Mouse (Mus musculus): ENCODE measurements around the gene B4gat1. TPM values are rescaled to one million over a fixed set of nuclear protein-coding genes. Genes with fewer than 3 reads are reported as not detected.

B4gat1 gene
- polyA plus RNA-seq, 1 experiment from 2014 or later = 19.1 TPM

GRCm38 (mm10) chr19:5039301-5040114 lies 882 bp downstream of the B4gat1 start:
- WGBS = 20% methylated on average over 41 of the region's 41 CpGs
- no peak overlapping the region for H3K27ac ChIP-seq (ENCODE audit: low read depth, low read length)

GRCm38 (mm10) chr19:5040862-5041523 lies 2.4 kb downstream of the B4gat1 start, which contains the start of gene Brms1:
Gene Brms1 (plus strand): TSS chr19:5041354.
- no peaks in the 10 kb centered on the region for H3K27me3 ChIP-seq (replicated peaks; ENCODE audit: control insufficient read depth, insufficient read depth, low read length)
- peak within 1 kb of the TSS; percentile 87 for H3K9ac ChIP-seq (ENCODE audit: low read depth, low read length)
- peaks cover 5% of the 10 kb centered on the region; the same call in 1 of the 2 replicates for H3K36me3 ChIP-seq (ENCODE audit: control insufficient read depth, insufficient read depth, low read length)
- H3K4me3 ChIP-seq (ENCODE audit: low read depth, low read length) = peak within 1 kb of the TSS; percentile 92
- H3K4me1 ChIP-seq (replicated peaks; ENCODE audit: control insufficient read depth, insufficient read depth, low read length) = peaks cover 28% of the 10 kb centered on the region
- WGBS = 4% methylated on average over 40 of the region's 40 CpGs
- peak within 1 kb of the TSS; percentile 79 for H3K27ac ChIP-seq (ENCODE audit: low read depth, low read length)
- no peaks in the 10 kb centered on the region for H3K9me3 ChIP-seq (ENCODE audit: control insufficient read depth, low read length)
- peak; percentile 91 for DNase-seq (ENCODE audit: low spot score)
- peak within 1 kb of the TSS; percentile 94 for H3K4me2 ChIP-seq
- ATAC-seq (replicated peaks; ENCODE audit: low FRiP score) = peak; percentile 82

More at GRCm38 (mm10) chr19:5039301-5040114, 882 bp downstream of the B4gat1 start:
- Histone ChIP-seq H3K27me3 (replicated peaks; ENCODE audit: control insufficient read depth, insufficient read depth, low read length) (no peaks in the 10 kb centered on the region), H3K9me3 (ENCODE audit: control insufficient read depth, low read length) (no peaks in the 10 kb centered on the region), H3K4me2 (peak overlapping the region; percentile 94), H3K9ac (ENCODE audit: low read depth, low read length) (peak overlapping the region; percentile 73), H3K4me1 (replicated peaks; ENCODE audit: control insufficient read depth, insufficient read depth, low read length) (peaks cover 28% of the 10 kb centered on the region), H3K36me3 (ENCODE audit: control insufficient read depth, insufficient read depth, low read length) (peaks cover 3% of the 10 kb centered on the region; the same call in 1 of the 2 replicates), H3K4me3 (ENCODE audit: low read depth, low read length) (peak overlapping the region; percentile 92)
- DNase-seq (ENCODE audit: low spot score) (no peak), ATAC-seq (replicated peaks; ENCODE audit: low FRiP score) (no peak)

- Histone ChIP-seq H3K9me3 (ENCODE audit: control insufficient read depth, low read length) (no peaks in the 10 kb centered on the region), H3K9ac (ENCODE audit: low read depth, low read length) (peak overlapping the region; percentile 87), H3K4me2 (peak overlapping the region; percentile 94), H3K27ac (ENCODE audit: low read depth, low read length) (peak overlapping the region; percentile 79), H3K4me1 (replicated peaks; ENCODE audit: control insufficient read depth, insufficient read depth, low read length) (peaks cover 28% of the 10 kb centered on the region), H3K4me3 (ENCODE audit: low read depth, low read length) (peak overlapping the region; percentile 92), H3K27me3 (replicated peaks; ENCODE audit: control insufficient read depth, insufficient read depth, low read length) (no peaks in the 10 kb centered on the region), H3K36me3 (ENCODE audit: control insufficient read depth, insufficient read depth, low read length) (peaks cover 8% of the 10 kb centered on the region; the same call in 1 of the 2 replicates)
- ATAC-seq (replicated peaks; ENCODE audit: low FRiP score) (0 out of 2 replicates have a peak, but pooled peaks have one; percentile 9), DNase-seq (ENCODE audit: low spot score) (no peak)
- 2% methylated on average over 16 of the region's 16 CpGs for WGBS
Observed at GRCm38 (mm10) chr19:5041588-5041987, 3.0 kb downstream of the B4gat1 start.

- ATAC-seq (replicated peaks; ENCODE audit: low FRiP score) = no peak
- 76% methylated on average over 4 of the region's 4 CpGs for WGBS
Observed at GRCm38 (mm10) chr19:5045531-5045930, 6.9 kb downstream of the B4gat1 start.

GRCm38 (mm10) chr19:5048138-5049056 lies 9.8 kb downstream of the B4gat1 start:
- Histone ChIP-seq H3K9ac (ENCODE audit: low read depth, low read length) (no peak overlapping the region), H3K4me1 (replicated peaks; ENCODE audit: control insufficient read depth, insufficient read depth, low read length) (no peaks in the 10 kb centered on the region), H3K4me2 (no peak overlapping the region), H3K36me3 (ENCODE audit: control insufficient read depth, insufficient read depth, low read length) (peaks cover 21% of the 10 kb centered on the region; the same call in 1 of the 2 replicates), H3K4me3 (ENCODE audit: low read depth, low read length) (no peak overlapping the region), H3K27me3 (replicated peaks; ENCODE audit: control insufficient read depth, insufficient read depth, low read length) (peaks cover 31% of the 10 kb centered on the region), H3K9me3 (ENCODE audit: control insufficient read depth, low read length) (no peaks in the 10 kb centered on the region), H3K27ac (ENCODE audit: low read depth, low read length) (no peak overlapping the region)
- DNase-seq (ENCODE audit: low spot score) = no peak
- ATAC-seq (replicated peaks; ENCODE audit: low FRiP score) = no peak
- 89% methylated on average over 14 of the region's 14 CpGs for WGBS

More at GRCm38 (mm10) chr19:5045531-5045930, 6.9 kb downstream of the B4gat1 start:
- H3K36me3 ChIP-seq (ENCODE audit: control insufficient read depth, insufficient read depth, low read length) = peaks cover 21% of the 10 kb centered on the region; the same call in 1 of the 2 replicates
- H3K27ac ChIP-seq (ENCODE audit: low read depth, low read length) = no peak overlapping the region
- H3K27me3 ChIP-seq (replicated peaks; ENCODE audit: control insufficient read depth, insufficient read depth, low read length) = peaks cover 2% of the 10 kb centered on the region
- DNase-seq (ENCODE audit: low spot score) = no peak
- no peak overlapping the region for H3K4me3 ChIP-seq (ENCODE audit: low read depth, low read length)
- no peak overlapping the region for H3K4me2 ChIP-seq
- no peaks in the 10 kb centered on the region for H3K9me3 ChIP-seq (ENCODE audit: control insufficient read depth, low read length)
- H3K9ac ChIP-seq (ENCODE audit: low read depth, low read length) = no peak overlapping the region
- H3K4me1 ChIP-seq (replicated peaks; ENCODE audit: control insufficient read depth, insufficient read depth, low read length) = peaks cover 7% of the 10 kb centered on the region

- no peak for DNase-seq (ENCODE audit: low spot score)
- Histone ChIP-seq H3K36me3 (ENCODE audit: control insufficient read depth, insufficient read depth, low read length) (peaks cover 18% of the 10 kb centered on the region; the same call in 1 of the 2 replicates), H3K27me3 (replicated peaks; ENCODE audit: control insufficient read depth, insufficient read depth, low read length) (peaks cover 34% of the 10 kb centered on the region), H3K27ac (ENCODE audit: low read depth, low read length) (no peak overlapping the region), H3K9me3 (ENCODE audit: control insufficient read depth, low read length) (no peaks in the 10 kb centered on the region), H3K4me2 (no peak overlapping the region), H3K4me1 (replicated peaks; ENCODE audit: control insufficient read depth, insufficient read depth, low read length) (no peaks in the 10 kb centered on the region), H3K4me3 (ENCODE audit: low read depth, low read length) (no peak overlapping the region), H3K9ac (ENCODE audit: low read depth, low read length) (no peak overlapping the region)
- WGBS = 80% methylated on average over 6 of the region's 6 CpGs
- ATAC-seq (replicated peaks; ENCODE audit: low FRiP score) = no peak
Observed at GRCm38 (mm10) chr19:5049325-5049724, 10.7 kb downstream of the B4gat1 start.

- WGBS = 23% methylated on average over 14 of the region's 14 CpGs
- H3K36me3 ChIP-seq (ENCODE audit: control insufficient read depth, insufficient read depth, low read length) = peaks cover 18% of the 10 kb centered on the region; the same call in 1 of the 2 replicates
- peak within 1 kb of the TSS; percentile 51 for H3K4me2 ChIP-seq
- 0 out of 2 replicates have a peak within 1 kb of the TSS, but pooled peaks have one; percentile 20 for H3K9ac ChIP-seq (ENCODE audit: low read depth, low read length)
- peak; percentile 43; the same call in 1 of the 2 replicates for ATAC-seq (replicated peaks; ENCODE audit: low FRiP score)
- H3K4me1 ChIP-seq (replicated peaks; ENCODE audit: control insufficient read depth, insufficient read depth, low read length) = no peaks in the 10 kb centered on the region
- no peaks in the 10 kb centered on the region for H3K9me3 ChIP-seq (ENCODE audit: control insufficient read depth, low read length)
- H3K27ac ChIP-seq (ENCODE audit: low read depth, low read length) = no peak within 1 kb of the TSS; the same call in 1 of the 2 replicates
- H3K4me3 ChIP-seq (ENCODE audit: low read depth, low read length) = peak within 1 kb of the TSS; percentile 31
- H3K27me3 ChIP-seq (replicated peaks; ENCODE audit: control insufficient read depth, insufficient read depth, low read length) = peaks cover 36% of the 10 kb centered on the region
- DNase-seq (ENCODE audit: low spot score) = no peak
Observed at GRCm38 (mm10) chr19:5050047-5050905, 11.7 kb downstream of the B4gat1 start, which contains the start of gene Rin1. Gene Rin1 (plus strand): TSS chr19:5050481.

Data from liver, embryonic 11.5 days (tissue).